Mouse (Mus musculus) MEL (cell line): ENCODE results near the gene Cul7. TPM values are rescaled to one million over a fixed set of nuclear protein-coding genes. Genes with fewer than 3 reads are reported as not detected.

ENCODE experiments used
- DNase-seq: peaks from one replicate; pipeline ENCODE4 v3.0.0; 2011; ENCODE audit warnings: low read depth, low spot score
- H3K27ac ChIP-seq: 2 replicates; pipeline ENCODE4 v1.5.1; 2012; ENCODE audit warnings: low read depth, mild to moderate bottlenecking, control low read depth, low read length, moderate library complexity; ENCODE audit not compliant: control insufficient read depth
- H3K27me3 ChIP-seq, 2 experiments: fragments of 150-350 bp in 1 of 2; sonication (generic) in 1 of 2; 2 replicates each; pipeline ENCODE4 v1.6.1; 2012; ENCODE audit warnings: low read length in 2 of 2, mild to moderate bottlenecking in 2 of 2, improper control_type of control experiment in 1 of 2, moderate library complexity in 1 of 2; ENCODE audit not compliant: insufficient read depth in 2 of 2, control insufficient read depth in 1 of 2
- H3K36me3 ChIP-seq, 2 experiments: 2 replicates each; pipeline ENCODE4 v1.6.1; 2012 to 2014; ENCODE audit warnings: low read length in 2 of 2, improper control_type of control experiment in 1 of 2, inconsistent platforms in 1 of 2, mild to moderate bottlenecking in 1 of 2; ENCODE audit not compliant: insufficient read depth in 2 of 2, control insufficient read depth in 1 of 2
- H3K4me1 ChIP-seq, 2 experiments: fragments of 150-350 bp in 1 of 2; sonication (generic) in 1 of 2; 2 replicates each; pipeline ENCODE4 v1.6.1; 2012; ENCODE audit warnings: low read length in 2 of 2, improper control_type of control experiment in 1 of 2, mild to moderate bottlenecking in 1 of 2; ENCODE audit not compliant: insufficient read depth in 2 of 2, control insufficient read depth in 1 of 2
- H3K4me3 ChIP-seq, 2 experiments: fragments of 150-350 bp in 1 of 2; sonication (generic) in 1 of 2; 2 replicates each; pipeline ENCODE4 v1.5.1; 2012; ENCODE audit warnings: low read depth in 2 of 2, low read length in 2 of 2, mild to moderate bottlenecking in 2 of 2, moderate library complexity in 2 of 2, control low read depth in 1 of 2, improper control_type of control experiment in 1 of 2; ENCODE audit not compliant: control insufficient read depth in 1 of 2, insufficient read depth in 1 of 2
- H3K79me2 ChIP-seq: 2 replicates; pipeline ENCODE4 v1.6.1; 2012; ENCODE audit warnings: mild to moderate bottlenecking, low read length, moderate library complexity; ENCODE audit not compliant: control insufficient read depth, poor library complexity, insufficient read depth
- H3K9ac ChIP-seq: 2 replicates; pipeline ENCODE4 v1.6.1; 2012; ENCODE audit warnings: low read depth, mild to moderate bottlenecking, control low read depth, low read length, moderate library complexity; ENCODE audit not compliant: control insufficient read depth, poor library complexity, severe bottlenecking
- H3K9me3 ChIP-seq: fragments of 150-350 bp; sonication (generic); replicated peaks from 2 replicates; pipeline ENCODE4 v1.6.1; 2012; ENCODE audit warnings: mild to moderate bottlenecking, low read length, improper control_type of control experiment, moderate library complexity; ENCODE audit not compliant: insufficient read depth
- BHLHE40 ChIP-seq: IDR thresholded peaks from 2 replicates; pipeline ENCODE4 v1.6.1; 2012; ENCODE audit warnings: low read depth, mild to moderate bottlenecking, inconsistent platforms, low read length, improper control_type of control experiment, borderline replicate concordance
- CHD2 ChIP-seq: IDR thresholded peaks from 2 replicates; pipeline ENCODE4 v1.6.1; 2011; ENCODE audit warnings: low read length, improper control_type of control experiment
- CTCF ChIP-seq, 3 experiments: IDR thresholded peaks in 2 of 3; conservative IDR thresholded peaks in 1 of 3; 2 replicates each; pipeline ENCODE4 v1.5.1; 2011 to 2012; ENCODE audit warnings: low read length in 3 of 3, low read depth in 2 of 3, mild to moderate bottlenecking in 2 of 3, improper control_type of control experiment in 1 of 3, inconsistent platforms in 1 of 3, mixed read lengths in 1 of 3, moderate library complexity in 1 of 3; ENCODE audit not compliant: control insufficient read depth in 1 of 3, insufficient read depth in 1 of 3, poor library complexity in 1 of 3, severe bottlenecking in 1 of 3
- GABPA ChIP-seq: IDR thresholded peaks from 2 replicates; pipeline ENCODE4 v1.6.1; 2012; ENCODE audit warnings: low read depth, mild to moderate bottlenecking, inconsistent platforms, low read length, improper control_type of control experiment, moderate library complexity
- GATA1 ChIP-seq: IDR thresholded peaks from 2 replicates; pipeline ENCODE4 v1.6.1; 2011; ENCODE audit warnings: low read depth, low read length, improper control_type of control experiment
- JUND ChIP-seq: IDR thresholded peaks from 2 replicates; pipeline ENCODE4 v1.6.1; 2011; ENCODE audit warnings: low read depth, mild to moderate bottlenecking, improper control_type of control experiment, low read length
- MAFK ChIP-seq: IDR thresholded peaks from 2 replicates; pipeline ENCODE4 v1.6.1; 2011; ENCODE audit warnings: low read depth, mild to moderate bottlenecking, low read length, improper control_type of control experiment, borderline replicate concordance
- MXI1 ChIP-seq: IDR thresholded peaks from 2 replicates; pipeline ENCODE4 v1.6.1; 2011; ENCODE audit warnings: mild to moderate bottlenecking, low read depth, low read length, improper control_type of control experiment
- MYB ChIP-seq: IDR thresholded peaks from 2 replicates; pipeline ENCODE4 v1.6.1; 2011; ENCODE audit warnings: mild to moderate bottlenecking, low read depth, low read length, improper control_type of control experiment
- MYC ChIP-seq: IDR thresholded peaks from 2 replicates; pipeline ENCODE4 v1.6.1; 2011; ENCODE audit warnings: low read depth, mild to moderate bottlenecking, low read length, improper control_type of control experiment, moderate library complexity
- NELFE ChIP-seq: IDR thresholded peaks from 2 replicates; pipeline ENCODE4 v1.6.1; 2011; ENCODE audit warnings: low read depth, low read length, improper control_type of control experiment
- NRF1 ChIP-seq: IDR thresholded peaks from 2 replicates; pipeline ENCODE4 v1.6.1; 2014; ENCODE audit warnings: low read depth, mild to moderate bottlenecking, inconsistent platforms, low read length, improper control_type of control experiment, moderate library complexity; ENCODE audit not compliant: poor library complexity, insufficient read depth, severe bottlenecking
- POLR2AphosphoS2 ChIP-seq: IDR thresholded peaks from 2 replicates; pipeline ENCODE4 v1.6.1; 2011; ENCODE audit warnings: low read length, improper control_type of control experiment
- POLR2AphosphoS5 ChIP-seq: IDR thresholded peaks from 2 replicates; pipeline ENCODE4 v1.6.1; 2012; ENCODE audit warnings: low read depth, borderline replicate concordance, mild to moderate bottlenecking, inconsistent platforms, low read length, moderate library complexity, mixed read lengths
- RCOR1 ChIP-seq: IDR thresholded peaks from 2 replicates; pipeline ENCODE4 v1.6.1; 2012; ENCODE audit warnings: low read depth, mild to moderate bottlenecking, inconsistent platforms, low read length, improper control_type of control experiment
- SMC3 ChIP-seq: IDR thresholded peaks from 2 replicates; pipeline ENCODE4 v1.6.1; 2011; ENCODE audit warnings: low read depth, low read length, improper control_type of control experiment
- TAL1 ChIP-seq: IDR thresholded peaks from 2 replicates; pipeline ENCODE4 v1.6.1; 2012; ENCODE audit warnings: mild to moderate bottlenecking, inconsistent platforms, low read length, moderate library complexity, mixed read lengths
- TCF12 ChIP-seq: IDR thresholded peaks from 2 replicates; pipeline ENCODE4 v1.6.1; 2014; ENCODE audit warnings: low read depth, mild to moderate bottlenecking, inconsistent platforms, low read length, improper control_type of control experiment, moderate library complexity
- UBTF ChIP-seq: IDR thresholded peaks from 2 replicates; pipeline ENCODE4 v1.6.1; 2012; ENCODE audit warnings: low read depth, mild to moderate bottlenecking, inconsistent platforms, low read length, improper control_type of control experiment, moderate library complexity, borderline replicate concordance; ENCODE audit not compliant: insufficient read depth
- USF1 ChIP-seq: IDR thresholded peaks from 2 replicates; pipeline ENCODE4 v1.6.1; 2014; ENCODE audit warnings: low read depth, mild to moderate bottlenecking, inconsistent platforms, low read length, improper control_type of control experiment, moderate library complexity
- ZKSCAN1 ChIP-seq: IDR thresholded peaks from 2 replicates; pipeline ENCODE4 v1.6.1; 2012; ENCODE audit warnings: low read depth, mild to moderate bottlenecking, inconsistent platforms, low read length, improper control_type of control experiment, moderate library complexity
- ZMIZ1 ChIP-seq: IDR thresholded peaks from 2 replicates; pipeline ENCODE4 v1.6.1; 2012; ENCODE audit warnings: low read depth, mild to moderate bottlenecking, inconsistent platforms, low read length, improper control_type of control experiment, moderate library complexity
- polyA plus RNA-seq, 2 experiments: library from polyadenylated mRNA; stranded (reverse) in 1 of 2; unstranded in 1 of 2; fragments of >175 nt in 1 of 2; fragments of >200 nt in 1 of 2; gene quantifications; 2 replicates each; pipeline versions ENCODE4 v1.2.1 to v1.2.4; 2012; ENCODE audit warnings: low replicate concordance in 2 of 2, low read depth in 1 of 2; ENCODE audit not compliant: insufficient read length in 2 of 2, insufficient read depth in 1 of 2, missing spikeins in 1 of 2
- total RNA-seq: library from RNA; depleted of rRNA; stranded (reverse); fragments of 300-350 nt; gene quantifications from 2 replicates; pipeline ENCODE4 v1.2.3, GENCODE M21; 2012

Gene Cul7
- total and polyA plus RNA-seq, 3 experiments, result 32.6 to 45.8 (median 35.8) TPM

DNA sequence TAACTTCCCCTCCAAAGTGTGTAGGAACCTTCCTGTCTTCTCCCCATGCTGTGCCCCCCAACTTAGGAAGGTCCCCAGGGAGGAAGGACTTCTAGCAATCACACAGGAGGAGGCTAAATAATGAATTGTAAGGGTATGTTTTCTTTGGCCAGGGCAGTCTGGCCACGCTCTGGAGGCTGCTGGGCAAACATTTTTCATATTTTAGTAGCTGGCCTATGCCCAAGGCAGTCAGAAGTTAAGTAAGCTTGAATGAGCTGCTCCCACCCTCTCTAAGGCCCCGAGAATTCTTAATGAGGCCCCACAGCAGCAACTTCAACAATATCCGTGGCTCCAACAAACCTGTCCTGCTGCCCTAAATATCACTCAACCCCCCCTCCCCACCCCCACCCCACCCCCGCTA is 37.3 kb upstream of the Cul7 start:
- H3K79me2 ChIP-seq, result no peaks in the 10 kb centered on the region
- H3K9ac ChIP-seq, result no peak overlapping the region
- DNase-seq, result no peak
- peaks cover 12 to 19% of the 10 kb centered on the region in 2 experiments for H3K27me3 ChIP-seq
- H3K4me3 ChIP-seq, result no peak overlapping the region
- no peaks in the 10 kb centered on the region for H3K36me3 ChIP-seq
- no peaks in the 10 kb centered on the region for H3K4me1 ChIP-seq
- H3K9me3 ChIP-seq, result no peaks in the 10 kb centered on the region
- H3K27ac ChIP-seq, result no peak overlapping the region
- TF ChIP-seq JUND (no peak), BHLHE40 (no peak), GABPA (no peak), TCF12 (no peak), ZKSCAN1 (no peak), CTCF (IDR thresholded peaks at IDR 0.05 in 2 of 3, conservative IDR thresholded peaks at IDR 0.05 in 1 of 3; ENCODE audit: control insufficient read depth in 1 of 3, insufficient read depth in 1 of 3, low read depth in 2 of 3, low read length in 3 of 3, poor library complexity in 1 of 3, severe bottlenecking in 1 of 3) (no peak), SMC3 (no peak), ZMIZ1 (no peak)

DNA sequence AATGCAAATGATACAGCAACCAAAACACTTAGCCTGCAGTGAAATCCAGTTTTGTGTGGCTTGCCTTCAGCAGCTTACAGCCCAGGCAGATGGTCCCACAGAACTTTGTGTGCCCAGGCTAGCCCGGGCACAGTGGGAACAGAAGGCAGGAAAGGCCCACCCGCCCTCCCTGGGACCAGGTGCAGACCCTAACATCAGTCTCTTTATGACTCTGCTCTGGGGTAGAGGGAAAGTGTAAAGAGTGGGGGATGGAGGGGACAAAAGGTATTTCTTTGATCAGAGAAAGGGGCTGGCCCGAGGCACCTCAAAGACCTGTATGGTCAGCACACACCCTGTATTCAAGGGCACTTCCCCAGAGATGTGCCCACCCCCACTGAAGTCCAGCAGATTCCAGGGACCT is 36.9 kb upstream of the Cul7 start:
- Histone ChIP-seq H3K27ac (no peak overlapping the region), H3K9ac (no peak overlapping the region)
- TF ChIP-seq UBTF (no peak), ZMIZ1 (no peak), USF1 (no peak), MXI1 (no peak), RCOR1 (no peak), GATA1 (no peak), GABPA (no peak), CHD2 (no peak), POLR2AphosphoS5 (no peak), MAFK (no peak), NRF1 (no peak), TAL1 (no peak), MYC (no peak), POLR2AphosphoS2 (no peak), MYB (no peak), TCF12 (no peak), NELFE (no peak)

More for the DNA sequence above, 36.9 kb upstream of the Cul7 start:
- DNase-seq, result no peak
- peaks cover 12 to 18% of the 10 kb centered on the region in 2 experiments for H3K27me3 ChIP-seq
- H3K9me3 ChIP-seq, result no peaks in the 10 kb centered on the region
- H3K79me2 ChIP-seq, result no peaks in the 10 kb centered on the region
- H3K4me3 ChIP-seq, result no peak overlapping the region
- H3K36me3 ChIP-seq, result no peaks in the 10 kb centered on the region
- no peaks in the 10 kb centered on the region for H3K4me1 ChIP-seq
